Mouse (Mus musculus) heart, embryonic 12.5 days (tissue): Measurements from ENCODE around the gene Etd. TPM values are rescaled to one million over a fixed set of nuclear protein-coding genes. Genes with fewer than 3 reads are reported as not detected.
"Not testable (repeated sequence)": the region's sequence is repeated elsewhere in the genome, so short reads cannot be mapped to it uniquely, and the experiment has no call there.

Source experiments
- ATAC-seq: fragments of 200-750 bp; cut with Nextera tagmentation; 2 replicates; pipeline ENCODE4 v1.8.0; 2017; ENCODE audit warnings: moderate TSS enrichment, moderate library complexity; ENCODE audit not compliant: insufficient number of reproducible peaks, low FRiP score
- H3K27ac ChIP-seq: fragments of 300-500 bp; sonication (generic); 2 replicates; pipeline ENCODE4 v1.5.1; 2016; ENCODE audit warnings: mild to moderate bottlenecking, moderate library complexity; ENCODE audit not compliant: poor library complexity, severe bottlenecking
- H3K27me3 ChIP-seq: fragments of 300-500 bp; sonication (generic); replicated peaks from 2 replicates; pipeline ENCODE4 v1.6.1; 2016; ENCODE audit warnings: mild to moderate bottlenecking, moderate library complexity
- H3K36me3 ChIP-seq: fragments of 300-500 bp; sonication (generic); 2 replicates; pipeline ENCODE4 v1.6.1; 2016; ENCODE audit warnings: mild to moderate bottlenecking, moderate library complexity
- H3K4me1 ChIP-seq: fragments of 300-500 bp; sonication (generic); replicated peaks from 2 replicates; pipeline ENCODE4 v1.6.1; 2016; ENCODE audit warnings: mild to moderate bottlenecking
- H3K4me2 ChIP-seq: fragments of 300-500 bp; sonication (generic); 2 replicates; pipeline ENCODE4 v1.6.1; 2016; ENCODE audit warnings: mild to moderate bottlenecking, moderate library complexity
- H3K4me3 ChIP-seq: fragments of 300-500 bp; sonication (generic); 2 replicates; pipeline ENCODE4 v1.5.1; 2016; ENCODE audit warnings: mild to moderate bottlenecking
- H3K9ac ChIP-seq: fragments of 300-500 bp; sonication (generic); 2 replicates; pipeline ENCODE4 v1.6.1; 2016; ENCODE audit warnings: mild to moderate bottlenecking, moderate library complexity
- H3K9me3 ChIP-seq: fragments of 300-500 bp; sonication (generic); replicated peaks from 2 replicates; pipeline ENCODE4 v1.6.1; 2016; ENCODE audit warnings: mild to moderate bottlenecking, moderate library complexity
- WGBS: fragments of 180-500 bp; shearing (Covaris S2); methylation state at CpG from one replicate; pipeline ENCODE4 v1.1.7; 2016; 5-methylcytosine and 5-hydroxymethylcytosine counted together
- polyA plus RNA-seq: library from polyadenylated mRNA; unstranded; fragments of >200 nt; fragmentation: Nextera tagmentation; extraction: Ambion mirVana; gene quantifications from 2 replicates; pipeline ENCODE4 v1.2.1, GENCODE M21; 2016

Gene Etd
- not detected in 2 replicates for polyA plus RNA-seq

- Histone ChIP-seq H3K27ac (no peak within 1 kb of the TSS), H3K4me2 (no peak within 1 kb of the TSS), H3K27me3 (no peaks in the 10 kb centered on the region), H3K4me1 (no peaks in the 10 kb centered on the region), H3K4me3 (no peak within 1 kb of the TSS), H3K9me3 (no peaks in the 10 kb centered on the region), H3K36me3 (no peaks in the 10 kb centered on the region), H3K9ac (no peak within 1 kb of the TSS)
- ATAC-seq: no peak
- 73% methylated on average over 3 of the region's 3 CpGs for WGBS
These were observed at the start of gene Etd for GRCm38 (mm10) chrX:53434618-53435017. Gene Etd, plus strand, starts transcription at chrX:53434918.

- Histone ChIP-seq H3K9me3 (no peaks in the 10 kb centered on the region), H3K27me3 (no peaks in the 10 kb centered on the region), H3K36me3 (no peaks in the 10 kb centered on the region), H3K9ac (no peak overlapping the region), H3K4me2 (no peak overlapping the region), H3K27ac (peak overlapping the region; percentile 77), H3K4me1 (no peaks in the 10 kb centered on the region), H3K4me3 (no peak overlapping the region)
- WGBS: 42% methylated on average over 3 of the region's 3 CpGs
- no peak for ATAC-seq
These were observed 48.4 kb upstream of the Etd start for GRCm38 (mm10) chrX:53386362-53386761.

DNA sequence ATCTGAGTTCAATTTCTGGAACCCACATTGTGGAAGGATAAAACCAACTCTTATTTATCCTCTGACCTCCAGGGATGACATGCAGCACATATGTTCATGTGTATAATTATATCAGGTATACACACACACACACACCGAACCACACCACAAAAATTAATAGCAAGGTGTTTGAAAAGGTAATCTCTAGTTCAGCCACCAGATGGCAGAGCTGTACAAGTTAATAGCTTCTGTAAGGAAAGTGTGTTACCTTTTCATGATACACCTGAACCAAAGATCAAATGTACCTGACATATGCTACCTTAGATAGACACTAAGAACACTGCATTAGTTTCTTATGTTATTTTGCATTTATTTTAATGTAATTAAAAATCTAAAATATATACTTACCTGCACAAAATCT lies 1.8 kb upstream of the Etd start:
- no peak overlapping the region for H3K4me2 ChIP-seq
- WGBS: 80% methylated on average over 1 of the region's 1 CpGs
- H3K27me3 ChIP-seq: no peaks in the 10 kb centered on the region
- no peaks in the 10 kb centered on the region for H3K36me3 ChIP-seq
- ATAC-seq: no peak
- no peaks in the 10 kb centered on the region for H3K4me1 ChIP-seq
- no peak overlapping the region for H3K4me3 ChIP-seq
- H3K9ac ChIP-seq: no peak overlapping the region
- no peak overlapping the region for H3K27ac ChIP-seq
- no peaks in the 10 kb centered on the region for H3K9me3 ChIP-seq

DNA sequence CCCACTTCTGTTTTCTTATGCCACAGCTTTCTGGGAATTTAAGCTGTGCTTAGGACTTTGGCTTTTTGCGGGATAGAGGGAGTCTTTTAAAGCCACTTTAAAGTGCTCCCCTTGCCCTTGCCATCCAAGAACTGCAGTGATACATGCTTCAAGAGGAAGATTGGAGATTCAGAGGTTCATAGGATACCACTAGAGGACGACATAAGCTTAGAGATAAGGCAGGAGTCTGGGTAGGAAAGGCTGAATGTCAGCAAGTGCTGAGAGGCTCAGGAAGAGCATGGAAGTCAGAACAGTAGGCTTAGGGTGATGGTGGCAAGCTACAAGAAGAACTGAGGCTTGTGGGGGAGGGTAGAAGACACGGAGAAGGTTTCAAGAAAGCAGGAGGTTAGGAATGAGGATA lies 24.9 kb downstream of the Etd start:
- H3K4me2 ChIP-seq: no peak overlapping the region
- 36% methylated on average over 3 of the region's 3 CpGs for WGBS
- no peaks in the 10 kb centered on the region for H3K36me3 ChIP-seq
- no peaks in the 10 kb centered on the region for H3K9me3 ChIP-seq
- no peak overlapping the region for H3K27ac ChIP-seq
- H3K27me3 ChIP-seq: no peaks in the 10 kb centered on the region
- H3K4me3 ChIP-seq: no peak overlapping the region
- ATAC-seq: no peak
- no peak overlapping the region for H3K9ac ChIP-seq
- no peaks in the 10 kb centered on the region for H3K4me1 ChIP-seq

DNA sequence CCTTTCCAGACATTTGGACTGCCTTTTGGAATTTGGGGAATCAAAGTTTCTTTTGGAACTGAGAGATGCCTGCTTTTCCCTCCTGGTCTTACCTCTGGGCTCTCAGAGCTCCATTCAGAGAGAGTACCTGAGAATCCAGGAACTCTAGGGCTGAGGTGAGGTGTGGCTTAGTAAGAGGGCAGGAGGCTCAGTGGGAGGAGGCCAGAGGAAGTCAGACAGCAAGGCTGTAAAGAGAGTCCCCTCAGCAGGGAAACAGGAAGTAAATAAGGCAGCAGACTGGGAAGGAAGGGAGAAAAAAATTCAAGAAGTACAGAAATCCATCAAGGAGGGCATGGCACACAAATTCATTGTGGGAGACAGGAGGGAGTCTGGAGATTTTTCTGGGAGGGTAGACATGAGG lies 29.5 kb downstream of the Etd start:
- not testable (repeated sequence) for H3K4me3 ChIP-seq, H3K9ac ChIP-seq, ATAC-seq, H3K9me3 ChIP-seq, H3K27me3 ChIP-seq, H3K4me1 ChIP-seq, H3K4me2 ChIP-seq, H3K36me3 ChIP-seq, H3K27ac ChIP-seq

Other genes starting within 250 kb of the Etd start
- 11.7 and 12.1 TPM in 2 replicates for gene Plac1, start 194.8 kb upstream of the Etd start, polyA plus RNA-seq
- gene Fam122b, start 165.1 kb upstream of the Etd start, polyA plus RNA-seq: 25.6 and 27.1 TPM in 2 replicates
- gene Fam122c, start 161.5 kb upstream of the Etd start, polyA plus RNA-seq: not detected in 2 replicates
- 49.2 and 51.2 TPM in 2 replicates for gene Mospd1, start 64.4 kb upstream of the Etd start, polyA plus RNA-seq
- gene Rtl8c, start 173.1 kb downstream of the Etd start, polyA plus RNA-seq: 49.7 and 56.2 TPM in 2 replicates
- gene Gm14597, start 174.1 kb downstream of the Etd start, polyA plus RNA-seq: not detected in 2 replicates
- gene Rtl8a, start 208.8 kb downstream of the Etd start, polyA plus RNA-seq: 93.5 and 98.2 TPM in 2 replicates
- 70.1 and 72.6 TPM in 2 replicates for gene Rtl8b, start 235.5 kb downstream of the Etd start, polyA plus RNA-seq